Mouse (Mus musculus) heart, postnatal 36 days (tissue): ENCODE data around the gene Retreg1. TPM values are rescaled to one million over a fixed set of nuclear protein-coding genes. Genes with fewer than 3 reads are reported as not detected.
A peak's percentile ranks its signal among the peaks of the same experiment; 100 is the strongest.
"Not testable (repeated sequence)": the region's sequence is repeated elsewhere in the genome, so short reads cannot be mapped to it uniquely, and the experiment has no call there.

Experiments
- DNase-seq, 2 experiments: peaks; one replicate each; pipeline ENCODE4 v3.0.0; 2021 to 2022
- intact Hi-C: fragments of 180-260 bp; cut with DNase I; formaldehyde crosslinking; loops from one replicate; pipeline ENCODE4 v1.15.1; 2025
- microRNA-seq, 2 experiments: library from miRNA; unstranded; fragments of <30 nt; microRNA quantifications; one replicate each; pipeline ENCODE4 v1.2.0; 2021; ENCODE audit warnings: borderline number of aligned reads in 2 of 2
- total RNA-seq, 2 experiments: library from RNA; stranded (reverse); gene quantifications; 2 replicates each; pipeline ENCODE4 v1.2.3; 2021

Gene Retreg1
- total RNA-seq, 2 experiments from 2014 or later = 319 to 364 TPM

DNA sequence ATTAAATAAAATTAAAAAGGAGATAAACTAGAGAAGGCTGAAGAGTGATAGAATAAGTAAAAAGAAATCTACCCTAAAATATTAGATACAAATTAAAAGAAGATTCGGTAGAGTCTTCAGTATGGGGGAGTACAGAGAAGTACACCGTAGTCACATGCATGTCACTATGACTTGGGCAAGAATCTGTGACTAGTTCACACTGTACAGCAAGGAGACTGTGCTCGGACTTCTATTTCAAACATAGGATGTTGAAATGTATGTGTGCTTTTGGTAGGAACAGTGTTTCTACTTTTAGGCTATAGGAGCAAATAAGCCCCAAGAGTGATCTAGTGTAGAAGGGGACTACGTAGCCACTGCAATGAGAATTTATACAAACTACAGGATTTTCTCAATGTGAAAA is 131.4 kb downstream of the Retreg1 start:
- DNase-seq = no peak
- intact Hi-C loops = no loop called here

GRCm38 (mm10) chr15:25975810-25976209 is 132.8 kb downstream of the Retreg1 start:
- intact Hi-C loops = no loop called here
- no peak for DNase-seq

- not testable (repeated sequence) for DNase-seq
- intact Hi-C loops = loop anchor here (5.0 to 10.0 kb wide), 2 partner anchors 176 to 911 kb away; partner anchors contain the start of gene Fbxl7
Measured at GRCm38 (mm10) chr15:25983614-25984013, 140.6 kb downstream of the Retreg1 start.

DNA sequence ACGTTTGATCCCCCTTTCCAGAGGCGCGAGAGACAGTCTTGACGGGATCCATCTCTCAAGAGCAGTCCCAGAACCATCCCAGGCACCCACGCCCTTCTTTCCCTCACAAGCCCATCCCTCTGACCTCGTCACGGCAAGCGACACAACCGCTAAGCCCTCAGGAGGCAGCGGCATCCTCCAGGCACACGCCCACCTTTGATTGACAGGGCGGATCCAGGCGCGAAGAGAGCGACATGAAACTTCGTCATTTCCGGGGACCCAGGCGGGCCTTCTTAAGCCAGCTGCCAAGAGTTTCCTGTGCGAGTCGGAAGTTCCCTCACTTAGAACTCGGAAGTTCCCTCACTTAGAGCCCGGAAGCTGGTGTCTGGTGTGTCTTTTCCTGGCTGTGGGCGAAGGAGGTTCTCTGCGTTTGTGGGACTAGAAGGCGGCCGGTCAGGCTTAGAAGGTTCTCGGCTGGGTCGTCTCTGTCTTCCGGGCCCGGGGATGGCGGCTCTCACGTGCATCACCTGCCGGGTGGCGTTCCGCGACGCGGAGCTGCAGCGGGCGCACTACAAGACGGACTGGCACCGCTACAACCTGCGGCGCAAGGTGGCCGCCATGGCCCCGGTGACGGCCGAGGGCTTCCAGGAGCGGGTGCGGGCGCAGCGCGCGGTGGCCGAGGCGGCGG is 141.2 kb downstream of the Retreg1 start, which contains the start of gene Zfp622:
Gene Zfp622 (plus strand): TSS at position 300 of the 667 bp plus-strand sequence.
- intact Hi-C loops = loop anchor here (5.0 to 10.0 kb wide), 2 partner anchors 177 to 911 kb away; partner anchors contain the start of gene Fbxl7
- DNase-seq = peak; percentile 89 to 91

DNA sequence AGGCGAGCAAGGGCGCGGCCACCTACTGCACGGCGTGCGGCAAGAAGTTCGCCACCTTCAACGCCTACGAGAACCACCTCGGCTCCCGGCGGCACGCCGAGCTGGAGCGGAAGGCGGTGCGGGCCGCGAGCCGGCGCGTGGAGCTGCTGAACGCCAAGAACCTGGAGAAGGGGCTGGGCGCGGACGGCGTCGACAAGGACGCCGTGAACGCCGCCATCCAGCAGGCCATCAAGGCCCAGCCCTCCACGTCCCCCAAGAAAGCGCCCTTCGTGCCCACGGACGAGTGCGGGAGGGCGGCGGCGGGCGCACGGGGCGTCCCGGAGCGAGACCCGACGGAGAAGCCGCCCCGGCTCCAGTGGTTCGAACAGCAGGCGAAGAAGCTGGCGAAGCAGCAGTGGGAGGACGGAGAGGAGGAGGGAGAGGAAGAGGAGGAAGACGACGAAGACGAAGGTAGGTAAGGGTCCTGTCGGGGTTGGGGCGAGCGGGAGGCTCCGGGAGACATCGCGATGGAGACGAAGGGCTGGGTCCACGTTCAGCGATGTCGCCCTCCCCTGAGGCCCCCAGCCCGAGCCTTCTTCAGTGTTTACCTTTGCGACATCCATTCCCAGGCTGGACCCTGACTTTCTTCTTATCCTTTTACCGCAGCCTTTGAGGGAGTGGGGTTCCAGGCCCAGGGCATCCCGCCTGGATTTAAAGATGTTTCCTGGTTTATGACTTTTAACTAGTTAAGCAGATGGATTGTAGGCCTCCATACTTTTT is 141.9 kb downstream of the Retreg1 start:
- intact Hi-C loops = loop anchor here (5.0 to 10.0 kb wide), 2 partner anchors 178 to 910 kb away; partner anchors contain the start of gene Fbxl7
- peak in 1 of 2 experiments; percentile 13 for DNase-seq

- peak; percentile 43 to 49 for DNase-seq
- intact Hi-C loops = loop anchor here (5.0 to 10.0 kb wide), 2 partner anchors 622 to 1194 kb away; no protein-coding TSS in a partner anchor
Measured at GRCm38 (mm10) chr15:25992992-25993727, 150.2 kb downstream of the Retreg1 start.

DNA sequence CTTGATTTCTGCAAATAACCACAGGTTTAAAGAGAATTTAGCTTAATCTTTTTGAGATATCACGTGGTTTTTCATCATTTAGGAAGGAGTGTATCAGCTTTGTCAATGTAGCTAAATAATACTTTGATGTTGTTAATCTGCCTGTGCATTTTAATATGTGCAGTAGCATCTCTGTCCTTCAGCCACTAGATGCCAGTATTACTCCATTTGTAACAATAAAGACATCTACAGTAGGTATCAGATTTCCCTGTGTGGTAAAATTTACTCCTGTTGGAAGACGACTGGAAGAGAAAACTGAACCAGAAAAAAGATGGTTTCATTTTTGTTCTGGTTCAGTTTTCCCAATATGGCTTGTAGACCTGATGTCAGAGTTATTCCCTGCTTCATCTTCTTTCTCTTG is 152.5 kb downstream of the Retreg1 start:
- intact Hi-C loops = loop anchor here (2.0 to 10.0 kb wide), 2 partner anchors 331 to 619 kb away; no protein-coding TSS in a partner anchor
- no peak for DNase-seq

GRCm38 (mm10) chr15:25999545-25999944 is 156.6 kb downstream of the Retreg1 start:
- intact Hi-C loops = loop anchor here (10.0 kb wide), 1 partner anchor 615 kb away; no protein-coding TSS in a partner anchor
- DNase-seq = not testable (repeated sequence)

DNA sequence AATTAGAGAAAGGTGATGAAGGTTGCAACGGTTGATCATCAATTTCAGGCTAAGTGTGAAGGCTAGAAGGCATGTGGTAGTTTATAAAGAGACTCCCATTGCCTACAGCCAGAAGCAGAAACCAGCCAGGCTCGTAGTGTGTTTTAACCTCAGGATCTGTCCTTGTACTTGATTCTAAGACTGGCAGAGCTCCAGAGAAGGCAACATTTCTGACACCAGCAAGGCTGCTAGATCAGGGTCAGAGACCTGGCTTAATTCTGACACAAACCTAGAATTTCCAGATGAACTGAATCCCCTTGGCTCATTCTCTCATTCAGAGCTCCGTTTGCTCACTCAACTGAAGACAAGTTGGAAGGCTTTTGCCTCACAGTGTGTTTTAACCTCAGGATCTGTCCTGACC is 165.6 kb downstream of the Retreg1 start:
- intact Hi-C loops = no loop called here
- DNase-seq = no peak

DNA sequence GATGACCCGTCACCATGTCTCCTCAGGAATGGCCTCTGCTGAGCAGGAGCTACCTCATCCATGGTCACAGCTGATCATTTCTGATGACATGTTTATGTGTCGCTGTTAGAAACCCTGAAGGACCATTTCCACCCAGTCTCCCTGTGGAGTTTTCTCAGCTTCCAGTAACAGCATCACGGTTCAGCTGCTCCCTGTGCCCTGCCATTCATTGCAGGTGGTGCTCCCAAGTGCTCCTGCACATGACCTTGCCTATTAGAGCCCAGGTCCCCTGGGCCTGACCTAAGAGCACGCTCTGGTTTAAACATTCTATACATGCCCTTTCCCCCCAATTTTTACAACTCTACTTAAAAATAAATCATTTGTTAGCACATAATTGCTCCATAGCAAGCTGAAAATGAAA is 169.9 kb downstream of the Retreg1 start:
- DNase-seq = no peak
- intact Hi-C loops = no loop called here

- intact Hi-C loops = no loop called here
- peak in 1 of 2 experiments; percentile 8 for DNase-seq
Measured at GRCm38 (mm10) chr15:26015979-26016665, 173.1 kb downstream of the Retreg1 start.

DNA sequence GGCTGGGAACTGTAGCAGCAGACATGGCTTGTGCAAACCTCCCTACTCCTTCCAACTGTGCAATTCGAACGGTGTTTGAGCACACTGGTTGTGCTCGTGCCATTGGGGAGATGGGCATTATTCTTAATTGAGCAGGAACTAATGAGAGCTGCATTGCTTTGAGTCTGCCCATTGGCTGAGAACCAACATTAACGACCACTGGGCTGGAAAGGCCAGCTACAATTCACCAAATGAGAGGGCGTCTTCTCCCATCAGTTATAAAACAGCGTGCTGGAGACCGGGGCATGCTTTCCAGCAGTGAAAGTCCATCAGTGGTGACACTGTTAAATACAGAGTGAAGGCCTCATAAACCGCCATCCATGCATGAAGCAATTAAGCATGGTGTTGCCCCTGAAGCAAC is 178.7 kb downstream of the Retreg1 start:
- intact Hi-C loops = no loop called here
- no peak for DNase-seq

DNA sequence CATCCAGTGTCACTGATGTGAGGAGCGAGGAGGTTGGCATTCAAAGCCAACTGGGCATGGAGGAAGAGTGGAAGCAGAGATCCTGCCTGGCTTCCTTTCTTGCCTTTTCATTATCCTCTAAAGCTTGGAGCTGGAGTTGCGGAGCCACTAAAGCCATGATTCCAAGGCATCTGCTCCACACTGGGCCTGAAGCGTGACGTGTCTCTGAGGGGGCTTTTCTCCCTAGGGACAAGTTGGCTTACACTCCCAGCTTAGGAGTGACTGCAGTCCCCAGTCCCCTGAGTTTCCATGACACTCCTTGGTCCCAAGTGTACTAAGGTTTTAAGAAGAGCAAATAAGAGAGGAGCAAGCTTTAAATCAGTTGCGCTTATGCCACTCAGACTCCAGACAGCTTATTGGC is 179.7 kb downstream of the Retreg1 start:
- intact Hi-C loops = no loop called here

More for the DNA sequence above, 179.7 kb downstream of the Retreg1 start:
- no peak for DNase-seq

Small RNA genes within 50 kb of the gene (microRNA-seq; reads per million reads assigned to microRNA genes)
- gene Mir7212 = 0.72 to 2.0 reads per million in 2 experiments

Other genes with a start within 250 kb of the Retreg1 start
- 10 to 100 TPM; 65.4 to 82.1 TPM for gene Myo10, start 220.7 kb upstream of the Retreg1 start, total RNA-seq
- 10 to 100 TPM; 22.0 to 24.0 TPM for gene Zfp622, start 141.2 kb downstream of the Retreg1 start, total RNA-seq